Mouse (Mus musculus) stomach, postnatal 0 days (tissue): ENCODE measurements around the gene Pts.

Experiments
- CTCF ChIP-seq: IDR thresholded peaks from 2 replicates; pipeline ENCODE4 v1.5.1; 2016; ENCODE audit warnings: antibody characterized with exemption, low read depth, mild to moderate bottlenecking, moderate library complexity
- EP300 ChIP-seq: optimal IDR thresholded peaks from 2 replicates; pipeline ENCODE3; 2016; ENCODE audit warnings: antibody characterized with exemption

DNA sequence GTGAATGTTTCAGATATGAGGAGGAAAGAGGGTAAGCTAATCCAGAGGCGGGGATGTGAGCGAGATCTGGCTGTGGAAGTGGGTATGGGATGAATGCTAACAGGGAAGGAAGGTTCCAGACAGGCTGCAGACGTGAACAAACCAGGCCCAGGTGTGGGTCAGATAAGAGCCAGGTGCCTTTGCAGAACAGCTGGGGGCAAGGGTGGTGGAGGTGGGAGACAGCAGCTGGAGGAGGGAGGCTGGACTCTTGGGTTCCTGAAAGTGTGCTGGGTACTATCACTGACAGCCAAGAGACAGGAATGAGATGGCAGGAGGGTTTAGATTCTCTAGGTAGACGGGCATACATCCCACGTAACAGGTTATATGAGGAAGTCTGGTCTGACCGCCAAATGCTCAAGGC lies 31.4 kb downstream of the Pts start:
- TF ChIP-seq CTCF (no peak), EP300 (no peak)
